Mouse (Mus musculus) adrenal gland, postnatal 10 days (tissue): ENCODE measurements around the gene Muc1. TPM values are rescaled to one million over a fixed set of nuclear protein-coding genes. Genes with fewer than 3 reads are reported as not detected.

ENCODE experiments used
- DNase-seq: peaks from one replicate; pipeline ENCODE4 v3.0.0; 2021; ENCODE audit warnings: mixed read lengths
- long read RNA-seq, 2 experiments: library from polyadenylated mRNA; stranded (forward); transcript quantifications; one replicate each; pipeline ENCODE4 v2.0.0; 2021
- total RNA-seq, 2 experiments: library from RNA; stranded (reverse); gene quantifications; 2 replicates each; pipeline ENCODE4 v1.2.3; 2021

Muc1 gene
- under 1 TPM; 0.51 to 0.55 TPM for total RNA-seq
- long read RNA-seq, experiment 1 = 0 reads
- long read RNA-seq, experiment 2 = 0 reads

- DNase-seq = no peak
Measured at GRCm38 (mm10) chr3:89228836-89229235, at the start of gene Muc1. Muc1 (plus strand) TSS chr3:89229057.

GRCm38 (mm10) chr3:89181749-89182500, 46.9 kb upstream of the Muc1 start:
- no peak for DNase-seq

DNA sequence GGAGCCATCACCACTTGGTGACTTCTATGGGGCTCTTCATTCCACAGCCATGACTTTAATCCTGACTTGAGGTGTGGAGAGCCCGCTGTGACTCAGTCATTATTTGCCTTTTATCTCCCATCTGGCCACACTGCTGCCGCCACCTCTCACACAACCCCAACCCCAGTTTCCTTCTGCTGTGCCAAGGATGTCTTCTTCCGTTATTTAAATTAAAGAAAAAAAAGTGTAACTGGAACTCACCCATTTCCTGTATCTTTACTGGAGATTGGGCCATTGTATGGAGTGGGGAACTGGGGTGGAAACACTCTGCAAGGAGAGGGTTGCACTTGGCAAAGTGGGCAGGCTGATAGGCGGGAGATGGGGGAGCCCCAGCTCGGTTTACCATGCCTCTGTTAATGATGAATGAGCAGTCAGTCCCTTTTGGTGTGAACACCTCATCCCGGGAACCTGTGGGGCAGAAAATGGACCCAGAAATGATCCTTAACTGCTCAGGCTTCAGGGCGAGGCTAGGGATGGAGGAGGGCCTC, 46.3 kb upstream of the Muc1 start:
- no peak for DNase-seq

- DNase-seq = peak; percentile 90
Measured at GRCm38 (mm10) chr3:89183058-89183958, 45.5 kb upstream of the Muc1 start, which contains the start of gene Fam189b. Fam189b (plus strand) TSS chr3:89183143.

- DNase-seq = no peak
Measured at GRCm38 (mm10) chr3:89183959-89184315, 44.9 kb upstream of the Muc1 start.

DNA sequence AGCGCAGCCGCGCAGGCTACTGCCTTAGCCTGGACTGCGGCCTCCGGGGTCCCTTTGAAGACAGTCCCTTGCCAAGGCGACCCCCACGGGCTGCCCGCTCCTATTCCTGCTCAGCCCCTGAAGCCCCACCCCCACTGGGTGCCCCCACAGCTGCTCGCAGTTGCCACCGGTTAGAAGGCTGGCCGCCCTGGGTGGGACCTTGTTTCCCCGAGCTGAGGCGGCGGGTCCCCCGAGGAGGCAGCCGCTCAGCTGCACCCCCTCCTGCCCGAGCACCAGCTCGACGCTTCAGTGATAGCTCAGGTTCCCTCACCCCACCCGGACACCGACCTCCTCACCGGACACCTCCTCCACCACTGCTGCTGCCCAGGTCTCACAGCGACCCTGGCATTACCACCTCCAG, 41.7 kb upstream of the Muc1 start:
- DNase-seq = no peak

- no peak for DNase-seq
Measured at GRCm38 (mm10) chr3:89187690-89188477, 41.0 kb upstream of the Muc1 start.

GRCm38 (mm10) chr3:89188478-89188875, 40.4 kb upstream of the Muc1 start:
- DNase-seq = no peak

GRCm38 (mm10) chr3:89190436-89190835, 38.4 kb upstream of the Muc1 start:
- DNase-seq = no peak

DNA sequence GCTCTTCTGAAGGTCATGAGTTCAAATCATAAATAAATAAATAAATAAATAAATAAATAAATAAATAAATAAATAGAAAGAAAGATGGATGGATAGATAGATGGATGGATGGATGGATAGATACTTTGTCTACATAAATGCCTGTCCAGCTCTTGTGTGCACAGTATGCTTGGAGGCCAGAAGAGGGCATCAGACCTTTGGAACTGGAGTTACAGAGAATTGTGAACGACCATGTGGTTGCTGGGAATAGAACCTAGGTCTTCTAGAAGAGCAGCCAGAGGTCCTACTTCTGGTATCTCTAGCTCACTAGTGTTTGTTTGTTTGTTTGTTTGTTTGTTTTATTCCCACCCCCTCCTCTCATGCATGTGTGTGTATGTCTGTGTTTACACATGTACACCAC, 35.5 kb upstream of the Muc1 start:
- no peak for DNase-seq

DNA sequence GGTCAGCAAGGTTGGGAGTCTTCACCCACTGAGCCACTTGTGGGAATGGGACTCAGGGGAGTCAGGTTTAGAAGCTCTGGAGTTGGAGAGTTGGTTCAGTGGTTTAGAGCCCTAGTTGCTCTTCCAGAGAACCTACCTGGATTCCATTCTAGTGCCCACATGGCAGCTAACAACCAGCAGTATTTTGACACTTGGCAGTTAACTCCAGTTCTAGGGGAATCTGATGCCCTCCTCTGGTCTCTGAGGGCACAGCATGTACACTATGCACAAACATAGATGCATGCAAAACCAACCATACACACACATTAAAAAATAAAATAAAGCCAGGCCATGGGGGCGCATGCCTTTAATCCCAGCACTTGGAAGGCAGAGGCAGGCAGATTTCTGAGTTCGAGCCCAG, 35.0 kb upstream of the Muc1 start:
- no peak for DNase-seq

DNA sequence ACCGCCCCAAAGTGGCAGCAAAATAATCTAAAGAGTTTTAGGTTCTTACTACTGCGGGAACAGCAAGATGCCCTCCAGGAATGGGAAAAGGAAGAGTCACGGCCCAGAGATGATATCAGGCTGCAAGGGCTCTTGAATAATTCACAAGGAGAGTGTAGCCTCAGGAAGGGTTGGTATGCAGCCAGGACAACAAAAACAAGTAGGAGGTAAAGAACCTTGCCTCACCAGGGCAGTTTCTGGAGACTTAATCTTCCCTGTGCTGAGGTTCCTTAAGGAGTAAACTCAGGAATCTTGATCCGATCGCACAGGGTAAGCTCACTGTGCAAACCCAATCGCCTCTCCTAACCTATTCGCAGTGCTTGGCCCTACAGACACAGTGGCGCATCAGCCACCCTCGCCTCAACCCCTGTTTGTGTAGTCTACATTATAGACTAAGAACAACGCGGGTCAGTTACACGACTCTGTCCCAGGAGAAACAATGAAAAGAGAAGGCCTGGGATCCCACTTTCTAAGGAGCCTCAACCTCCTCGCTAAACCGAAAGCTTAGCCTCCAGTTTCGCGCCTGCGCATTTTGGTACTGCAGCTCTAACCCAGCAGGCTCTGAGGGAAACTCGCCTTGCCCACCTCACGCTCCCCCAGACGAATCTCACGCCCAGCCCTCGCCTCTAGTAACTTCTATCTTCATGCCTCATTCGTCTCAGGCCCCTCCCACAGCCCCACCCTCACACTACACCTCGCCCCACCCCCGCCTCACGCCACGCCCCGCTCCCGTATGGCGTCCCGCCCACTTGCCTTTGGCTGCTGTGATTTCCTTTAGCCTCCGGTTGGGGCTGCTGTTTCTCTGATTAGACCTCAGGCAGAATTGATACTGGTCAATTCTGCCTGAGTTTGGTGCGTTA, 32.6 kb upstream of the Muc1 start:
- peak; percentile 94 for DNase-seq

DNA sequence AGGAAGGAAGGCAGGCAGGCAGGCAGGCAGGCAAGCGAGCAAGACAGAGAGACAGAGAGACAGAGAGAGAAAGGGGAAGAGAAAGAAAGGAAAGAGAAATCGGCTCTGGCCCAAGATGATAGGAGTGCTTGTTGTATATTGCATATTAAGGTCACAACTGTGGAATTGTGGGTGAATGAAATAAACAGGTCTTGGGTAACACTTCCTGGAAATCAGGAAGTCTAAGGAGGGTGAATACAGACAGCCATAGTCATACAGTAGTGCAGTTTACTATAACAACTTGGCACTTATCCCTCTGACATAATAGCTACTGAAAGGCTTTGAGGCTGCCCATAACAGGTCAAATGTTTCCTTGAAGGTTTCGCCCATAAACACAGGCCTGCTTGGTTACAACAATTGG, 29.0 kb upstream of the Muc1 start:
- DNase-seq = no peak

- DNase-seq = peak; percentile 90
Measured at GRCm38 (mm10) chr3:89202253-89203141, 26.4 kb upstream of the Muc1 start, which contains the start of gene Gba. Gba (plus strand) TSS chr3:89202928.

GRCm38 (mm10) chr3:89203142-89203514, 25.7 kb upstream of the Muc1 start:
- DNase-seq = no peak

GRCm38 (mm10) chr3:89206079-89206478, 22.8 kb upstream of the Muc1 start:
- no peak for DNase-seq

GRCm38 (mm10) chr3:89206695-89207094, 22.2 kb upstream of the Muc1 start:
- DNase-seq = no peak

- DNase-seq = no peak
Measured at GRCm38 (mm10) chr3:89208075-89208657, 20.7 kb upstream of the Muc1 start.

- no peak for DNase-seq
Measured at GRCm38 (mm10) chr3:89208736-89209135, 20.1 kb upstream of the Muc1 start.

DNA sequence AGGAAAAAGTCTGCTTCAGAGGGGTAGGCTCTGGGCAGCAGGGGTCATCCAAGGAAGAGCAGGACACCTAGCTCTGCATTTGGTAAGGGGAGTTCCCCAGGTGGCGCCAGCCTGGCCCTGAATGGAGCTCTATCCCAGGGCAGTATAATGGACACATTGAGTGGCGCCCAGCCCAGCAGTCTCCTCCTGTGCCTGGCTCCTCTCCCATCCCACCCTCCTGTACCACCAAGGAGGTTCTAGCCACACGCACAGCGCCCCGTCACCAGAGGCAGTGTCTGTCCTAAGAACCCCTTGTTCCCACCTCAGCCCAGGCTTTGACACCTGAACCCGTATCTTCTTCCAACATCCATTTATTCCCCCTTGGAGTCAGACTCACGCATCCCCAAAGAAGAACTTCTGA, 19.1 kb upstream of the Muc1 start:
- no peak for DNase-seq
